Mouse (Mus musculus) right cerebral cortex, postnatal 25 days (tissue): ENCODE results near the gene Olfr1383.
A peak's percentile ranks its signal among the peaks of the same experiment; 100 is the strongest.
"Not testable (repeated sequence)": the region's sequence is repeated elsewhere in the genome, so short reads cannot be mapped to it uniquely, and the experiment has no call there.

Experiments
- DNase-seq: peaks from one replicate; pipeline ENCODE4 v3.0.0; 2022

Olfr1383 gene

GRCm38 (mm10) chr11:49519348-49519747, at the start of gene Olfr1383:
Gene Olfr1383, plus strand, starts transcription at chr11:49519648.
- DNase-seq: no peak

- no peak for DNase-seq
Observed at GRCm38 (mm10) chr11:49485973-49486372, 33.5 kb upstream of the Olfr1383 start.

GRCm38 (mm10) chr11:49488770-49489169, 30.7 kb upstream of the Olfr1383 start, which contains the start of gene Olfr1385:
Gene Olfr1385, plus strand, starts transcription at chr11:49489070.
- DNase-seq: not testable (repeated sequence)

GRCm38 (mm10) chr11:49518086-49518485, 1.4 kb upstream of the Olfr1383 start:
- no peak for DNase-seq

- no peak for DNase-seq
Observed at GRCm38 (mm10) chr11:49527947-49528346, 8.5 kb downstream of the Olfr1383 start, which contains the start of gene Olfr1382. Gene Olfr1382, plus strand, starts transcription at chr11:49528247.

GRCm38 (mm10) chr11:49532761-49533160, 13.3 kb downstream of the Olfr1383 start:
- no peak for DNase-seq

- peak; percentile 9 for DNase-seq
Observed at GRCm38 (mm10) chr11:49536631-49537030, 17.2 kb downstream of the Olfr1383 start.

GRCm38 (mm10) chr11:49543149-49543548, 23.7 kb downstream of the Olfr1383 start, which contains the start of gene Olfr1381:
Gene Olfr1381, plus strand, starts transcription at chr11:49543449.
- not testable (repeated sequence) for DNase-seq

GRCm38 (mm10) chr11:49554033-49554432, 34.6 kb downstream of the Olfr1383 start:
- DNase-seq: not testable (repeated sequence)

- DNase-seq: not testable (repeated sequence)
Observed at GRCm38 (mm10) chr11:49556578-49556977, 37.1 kb downstream of the Olfr1383 start, which contains the start of gene Olfr1380. Gene Olfr1380, plus strand, starts transcription at chr11:49556878.

- not testable (repeated sequence) for DNase-seq
Observed at GRCm38 (mm10) chr11:49575054-49575453, 55.6 kb downstream of the Olfr1383 start.
